Mouse (Mus musculus) Patski (cell line): ENCODE measurements at regions not wholly inside any gene's neighbourhood (a gene's known extent, or its start where the extent isn't known, plus 50 kb on each side); places are given as distances from the start of the nearest gene placed in this dataset.

ENCODE experiments used
- ATAC-seq: fragments of 100-300 bp; one replicate; pipeline ENCODE4 v1.8.0; 2021
- CTCF ChIA-PET: fragments of 350-600 bp; sonication (Branson Sonifier 250); formaldehyde crosslinking; loops from one replicate; lab custom pipeline; 2022; ENCODE audit warnings: inconsistent platforms; lab: Charles Lee
- POLR2A ChIA-PET: fragments of 350-600 bp; sonication (Branson Sonifier 250); formaldehyde crosslinking; loops from one replicate; lab custom pipeline; 2022; ENCODE audit warnings: antibody characterized with exemption, inconsistent platforms; lab: Charles Lee
- DNase-seq: peaks from one replicate; pipeline ENCODE4 v3.0.0-alpha.2; 2011; ENCODE audit warnings: low read depth, low spot score
- H3K27me3 ChIP-seq: fragments of 371-371 bp; one replicate; pipeline ENCODE4 v1.5.1; 2021
- CTCF ChIP-seq: fragments of 100-300 bp; IDR thresholded peaks from one replicate; pipeline ENCODE4 v1.5.1; 2021
- in situ Hi-C: fragments of 300-500 bp; cut with MboI; formaldehyde crosslinking; loops from 3 replicates; pipeline ENCODE4 v1.11.1; 2018; ENCODE audit warnings: low pct_unique_long_range_greater_than_20kb, mixed read lengths

DNA sequence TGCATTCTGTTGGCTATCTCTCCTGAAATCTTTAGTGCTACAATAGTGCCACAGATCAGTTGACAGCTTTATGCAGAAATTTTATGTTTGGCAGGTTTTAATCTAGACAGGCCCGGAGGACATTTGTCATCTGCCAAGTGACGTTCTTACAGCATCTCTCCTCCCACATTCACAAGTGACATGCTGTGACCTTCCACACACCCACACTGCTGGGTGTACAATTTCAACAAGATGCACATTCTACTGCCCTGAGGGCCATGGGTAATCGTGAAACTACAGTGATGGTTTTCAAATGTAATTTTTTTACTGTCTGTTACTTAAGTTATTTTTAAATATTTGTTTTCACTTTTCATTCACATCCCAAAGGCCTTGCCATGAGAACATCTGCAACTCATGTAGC is 639.2 kb upstream of the Gm11114 start:
- ChIA-PET CTCF (no interaction called here), POLR2A (no interaction called here)
- ATAC-seq (no peak), DNase-seq (no peak)
- H3K27me3 ChIP-seq, result peaks cover 2% of the 10 kb centered on the region
- in situ Hi-C loops, result no loop called here
- no peak for TF ChIP-seq CTCF

DNA sequence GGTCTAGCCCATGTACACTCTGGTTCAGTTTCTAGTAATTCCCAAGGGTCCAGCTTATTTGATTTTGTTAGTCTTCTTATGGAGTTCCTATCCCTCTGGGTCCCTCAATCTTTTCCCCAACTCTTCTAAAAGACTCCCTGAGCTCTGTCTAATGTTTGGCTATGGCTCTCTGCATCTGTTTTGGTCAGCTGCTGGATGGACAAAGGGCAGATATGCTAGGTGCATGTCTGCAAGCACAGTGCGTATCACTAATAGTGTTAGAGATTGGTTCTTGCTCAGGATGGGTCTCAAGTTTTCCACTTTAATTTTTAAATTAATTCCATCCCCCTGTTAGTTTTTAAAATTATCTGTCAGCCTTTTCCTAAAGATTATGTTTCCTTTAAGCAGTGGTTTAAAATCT is 634.2 kb upstream of the Gm11114 start:
- in situ Hi-C loops, result no loop called here
- ChIA-PET POLR2A (no interaction called here), CTCF (no interaction called here)
- H3K27me3 ChIP-seq, result no peaks in the 10 kb centered on the region
- no peak for TF ChIP-seq CTCF
- ATAC-seq, result no peak
- no peak for DNase-seq

DNA sequence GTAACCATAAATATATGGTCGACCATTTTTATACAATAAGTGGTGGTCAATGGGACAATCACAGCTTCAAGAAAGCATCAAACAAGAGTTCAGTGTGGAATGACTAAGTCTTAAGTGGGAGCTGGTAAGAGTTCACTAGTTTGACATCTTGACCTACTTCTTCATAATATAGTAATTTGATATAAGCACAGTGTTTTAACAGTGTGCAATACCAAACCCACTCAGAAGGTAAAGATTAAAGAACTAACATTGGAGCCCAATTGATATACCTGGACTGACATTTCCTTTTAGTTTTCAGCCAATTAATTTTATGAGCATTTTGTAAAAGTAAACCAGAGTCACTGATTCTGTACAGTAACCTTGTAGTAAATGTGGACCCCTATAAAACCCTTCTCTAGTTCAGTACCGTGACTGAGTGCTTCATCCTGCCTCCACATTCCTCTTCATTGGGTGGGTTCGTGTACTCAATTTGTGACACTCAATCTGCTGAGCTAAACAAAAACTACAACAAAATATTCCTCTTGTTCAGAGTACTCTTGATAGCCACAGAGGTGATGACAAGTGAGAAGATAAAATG is 593.9 kb upstream of the Gm11114 start:
- in situ Hi-C loops, result no loop called here
- ChIA-PET CTCF (no interaction called here), POLR2A (no interaction called here)
- ATAC-seq (no peak), DNase-seq (no peak)
- H3K27me3 ChIP-seq, result no peaks in the 10 kb centered on the region
- TF ChIP-seq CTCF, result no peak

DNA sequence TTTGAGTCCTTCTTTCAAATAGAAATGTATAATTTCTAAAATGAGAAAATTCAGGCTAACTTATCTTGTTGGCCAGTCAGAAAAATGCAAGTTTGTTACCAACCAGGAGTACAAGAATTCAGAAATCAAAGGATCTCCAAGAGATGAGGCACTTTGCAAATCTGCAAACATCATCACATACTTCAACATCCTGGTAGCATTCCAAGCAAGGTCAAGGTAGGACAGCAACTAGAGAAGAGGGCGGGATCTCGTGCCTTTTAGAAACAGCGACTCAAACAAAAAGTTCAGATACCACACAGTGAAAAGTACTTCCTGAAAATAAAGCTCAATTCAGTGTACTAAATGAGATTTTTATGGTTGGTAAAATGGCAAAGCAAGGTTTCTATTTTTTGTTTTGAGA is 593.2 kb upstream of the Gm11114 start:
- no peak for DNase-seq

DNA sequence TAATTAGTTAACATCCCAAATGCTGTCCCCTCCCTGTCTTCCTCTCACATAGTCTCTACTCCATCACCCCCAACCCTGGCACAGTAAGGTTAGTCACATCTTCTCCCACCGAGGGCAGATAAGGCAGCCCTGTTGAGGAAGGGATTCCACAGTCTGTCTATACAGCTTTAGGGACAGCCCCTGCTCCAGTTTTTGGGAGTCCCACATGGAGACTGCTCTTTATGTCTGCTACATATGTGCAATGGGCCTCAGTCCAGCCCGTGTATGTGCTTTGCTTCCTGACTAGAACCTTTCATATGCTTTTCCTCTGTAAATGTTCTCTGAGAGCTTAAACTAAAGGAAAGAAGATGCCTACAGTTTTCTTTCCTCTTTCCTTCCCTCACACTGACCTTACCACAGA is 592.1 kb upstream of the Gm11114 start:
- in situ Hi-C loops, result no loop called here
- CTCF ChIA-PET, result no interaction called here
- POLR2A ChIA-PET, result no interaction called here
- DNase-seq, result no peak
- no peak for TF ChIP-seq CTCF
- H3K27me3 ChIP-seq, result no peaks in the 10 kb centered on the region
- ATAC-seq, result no peak

More for the DNA sequence above, 593.2 kb upstream of the Gm11114 start:
- no peak for ATAC-seq
- no peak for TF ChIP-seq CTCF
- H3K27me3 ChIP-seq, result no peaks in the 10 kb centered on the region
- CTCF ChIA-PET, result no interaction called here
- POLR2A ChIA-PET, result no interaction called here
- in situ Hi-C loops, result no loop called here

DNA sequence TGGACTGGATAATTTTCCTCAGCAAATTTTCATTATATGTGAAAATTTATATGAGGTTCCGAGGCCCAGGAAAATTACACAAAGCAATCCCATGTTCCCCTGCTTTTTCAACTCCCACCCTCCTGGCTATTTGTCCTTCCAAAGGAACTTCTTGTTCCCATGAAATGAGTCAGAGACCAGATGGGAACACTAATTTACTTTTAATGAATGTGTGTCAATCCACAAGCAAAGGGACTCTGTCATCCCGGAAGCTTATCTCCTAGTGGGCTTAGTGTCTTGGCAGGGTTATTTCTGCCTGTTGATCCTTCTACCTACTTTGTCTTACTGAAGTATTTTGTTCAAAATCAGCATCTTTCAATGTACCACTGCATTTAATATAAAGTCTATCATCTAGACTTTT is 573.3 kb upstream of the Gm11114 start:
- DNase-seq, result no peak
- in situ Hi-C loops, result no loop called here
- ChIA-PET CTCF (interaction anchor here (2.1 kb wide), 1 partner anchor 14 kb away, joined by 5 read pairs; no protein-coding TSS in a partner anchor), POLR2A (no interaction called here)
- TF ChIP-seq CTCF, result no peak
- ATAC-seq, result no peak
- peaks cover 7% of the 10 kb centered on the region for H3K27me3 ChIP-seq

DNA sequence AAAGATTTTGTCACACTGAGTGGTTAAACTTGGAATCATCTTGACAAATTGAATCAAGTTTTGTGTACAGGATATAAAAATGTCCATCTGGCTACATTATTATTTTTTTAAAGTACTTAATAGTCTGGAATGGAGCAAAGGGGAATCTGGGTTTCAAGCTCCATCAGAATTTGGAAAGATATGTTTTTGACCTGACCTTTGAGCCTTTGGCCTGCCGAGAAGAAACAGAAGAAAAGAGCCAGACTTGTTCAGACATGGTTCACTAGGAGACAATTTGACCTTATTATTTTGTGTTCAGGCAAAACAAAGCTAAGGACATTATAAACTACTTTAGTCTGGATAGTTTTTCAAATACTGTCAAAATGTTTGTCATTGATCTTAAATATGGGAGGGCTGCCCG is 572.2 kb upstream of the Gm11114 start:
- in situ Hi-C loops, result no loop called here
- ATAC-seq (no peak), DNase-seq (no peak)
- TF ChIP-seq CTCF, result no peak
- ChIA-PET POLR2A (no interaction called here), CTCF (interaction anchor here (2.1 kb wide), 1 partner anchor 13 kb away, joined by 5 read pairs; no protein-coding TSS in a partner anchor)
- H3K27me3 ChIP-seq, result peaks cover 7% of the 10 kb centered on the region

DNA sequence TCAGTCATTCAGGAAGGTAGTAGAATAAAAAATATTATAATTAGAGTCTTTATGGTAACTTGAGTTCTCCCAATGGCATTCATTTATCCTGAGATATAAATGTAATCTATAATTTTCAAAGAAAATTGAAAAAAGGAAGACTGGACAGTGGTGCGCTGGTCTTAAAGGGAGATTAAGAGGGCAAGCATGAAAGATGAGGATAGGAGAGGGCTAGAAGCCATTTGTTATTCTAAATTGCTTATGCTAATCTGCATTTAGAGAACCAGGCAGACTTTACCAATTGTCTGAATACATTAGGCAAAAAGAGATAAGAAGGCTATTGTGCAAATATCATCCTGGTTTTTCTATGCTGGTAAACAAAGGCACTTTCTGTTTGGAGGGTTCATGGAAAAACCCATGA is 558.2 kb upstream of the Gm11114 start:
- ChIA-PET POLR2A (no interaction called here), CTCF (no interaction called here)
- in situ Hi-C loops, result no loop called here
- peaks cover 10% of the 10 kb centered on the region for H3K27me3 ChIP-seq
- ATAC-seq (no peak), DNase-seq (no peak)
- no peak for TF ChIP-seq CTCF

DNA sequence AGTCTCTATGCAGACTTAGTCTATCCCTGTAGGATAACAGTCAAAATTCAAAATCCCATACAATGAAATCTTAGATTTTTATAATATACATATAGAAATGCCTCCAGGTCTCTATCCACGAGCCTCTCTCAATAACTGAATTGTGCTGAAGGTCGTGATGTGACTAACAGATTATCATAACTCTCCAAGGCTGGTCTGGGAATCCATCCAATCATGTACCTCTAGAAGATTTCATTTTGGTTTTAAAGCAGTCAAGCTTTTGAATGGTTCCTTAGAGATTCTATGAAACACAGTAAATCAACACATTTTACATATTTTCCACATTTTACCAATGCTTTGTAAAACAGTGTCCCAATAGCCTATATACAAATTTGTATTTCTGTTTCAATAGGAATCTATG is 557.7 kb upstream of the Gm11114 start:
- DNase-seq (no peak), ATAC-seq (no peak)
- peaks cover 10% of the 10 kb centered on the region for H3K27me3 ChIP-seq
- no peak for TF ChIP-seq CTCF
- ChIA-PET POLR2A (no interaction called here), CTCF (no interaction called here)
- in situ Hi-C loops, result no loop called here

DNA sequence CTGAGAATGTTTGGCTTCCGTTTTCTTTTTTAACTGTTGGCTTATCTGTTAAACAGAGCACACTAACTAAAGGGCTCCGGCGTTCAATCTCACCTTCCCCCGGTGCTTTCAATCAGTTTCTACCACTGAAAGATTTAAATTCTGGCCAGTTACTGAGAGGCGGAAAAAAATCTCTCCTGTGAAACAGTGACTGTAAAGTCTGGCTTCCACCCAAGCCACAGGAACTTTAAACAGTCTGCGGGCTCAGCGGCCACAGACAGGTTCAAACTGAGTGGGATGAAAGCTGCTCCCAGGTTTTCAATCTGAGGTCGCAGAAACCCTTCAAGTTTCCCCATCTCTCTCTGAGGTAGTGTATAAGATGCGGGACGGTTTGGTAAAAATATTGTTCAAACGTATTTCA is 538.2 kb upstream of the Gm11114 start:
- ChIA-PET CTCF (no interaction called here), POLR2A (no interaction called here)
- in situ Hi-C loops, result no loop called here
- peak; percentile 60 for ATAC-seq
- no peak for TF ChIP-seq CTCF
- DNase-seq, result peak; percentile 19
- H3K27me3 ChIP-seq, result no peaks in the 10 kb centered on the region

DNA sequence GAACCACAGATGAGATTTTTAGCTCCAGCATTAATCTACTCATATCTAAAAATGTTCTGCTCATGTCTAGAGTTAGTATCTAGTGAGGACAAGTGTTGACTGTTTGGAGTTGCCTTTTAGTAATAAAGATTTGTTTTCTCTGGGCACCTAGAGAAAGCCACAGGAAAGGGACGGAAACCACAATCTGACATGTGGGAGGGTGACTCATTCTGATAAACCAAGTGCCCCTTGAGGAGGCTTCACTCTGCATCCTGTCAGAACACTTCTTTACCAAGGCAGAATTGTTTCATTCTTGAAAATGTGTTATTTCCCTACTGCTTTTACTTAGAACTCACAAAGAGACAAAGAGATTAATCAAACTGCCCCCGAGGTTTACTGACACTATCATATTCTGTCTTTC is 537.4 kb upstream of the Gm11114 start:
- no peaks in the 10 kb centered on the region for H3K27me3 ChIP-seq
- DNase-seq, result peak; percentile 6
- TF ChIP-seq CTCF, result no peak
- in situ Hi-C loops, result no loop called here
- POLR2A ChIA-PET, result no interaction called here
- no peak for ATAC-seq
- CTCF ChIA-PET, result no interaction called here

DNA sequence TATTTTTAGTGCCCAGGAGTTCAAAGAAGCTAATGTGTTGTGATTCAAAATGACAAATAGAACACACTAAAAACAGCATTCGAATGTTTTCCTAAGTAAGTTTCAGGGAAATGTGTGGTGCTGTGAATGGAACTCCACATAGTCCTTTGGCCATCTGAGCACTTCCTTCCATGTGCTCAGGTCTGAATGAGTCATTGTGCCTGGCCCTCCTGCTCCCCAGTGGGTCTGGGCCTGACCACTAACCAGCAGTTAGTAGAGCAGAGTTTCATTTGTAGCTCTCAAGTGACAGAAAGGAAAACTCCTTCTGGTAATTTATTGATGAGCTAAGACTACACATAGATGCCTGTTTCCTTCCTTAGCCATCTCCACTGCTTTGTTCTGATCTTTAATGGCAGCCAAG is 533.4 kb upstream of the Gm11114 start:
- no peak for DNase-seq
- in situ Hi-C loops, result no loop called here
- H3K27me3 ChIP-seq, result peaks cover 4% of the 10 kb centered on the region
- ChIA-PET POLR2A (no interaction called here), CTCF (no interaction called here)
- no peak for ATAC-seq
- TF ChIP-seq CTCF, result no peak
